Mouse (Mus musculus) retina, postnatal 1 day (tissue): ENCODE results near the gene Bdnf.

ENCODE experiments used
- DNase-seq: peaks from one replicate; pipeline ENCODE4 v3.0.0-alpha.2; 2012

Bdnf gene

DNA sequence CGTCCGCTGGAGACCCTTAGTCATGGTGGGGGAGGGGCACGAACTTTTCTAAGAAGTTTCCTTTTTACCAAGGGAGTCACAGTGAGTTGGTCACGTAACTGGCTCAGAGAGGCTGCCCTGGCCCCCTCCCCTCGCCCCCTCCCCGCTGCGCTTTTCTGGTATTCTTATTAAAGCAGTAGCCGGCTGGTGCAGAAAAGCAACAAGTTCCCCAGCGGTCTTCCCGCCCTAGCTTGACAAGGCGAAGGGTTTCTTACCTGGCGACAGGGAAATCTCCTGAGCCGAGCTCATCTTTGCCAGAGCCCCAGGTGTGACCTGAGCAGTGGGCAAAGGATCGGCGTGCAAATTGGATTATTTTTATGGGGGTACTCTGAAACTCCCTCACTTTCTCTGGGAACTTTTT is at the start of gene Bdnf:
TSS of gene Bdnf (plus strand) at position 169 of the 400 bp plus-strand sequence.
- peak; percentile 9 for DNase-seq

DNA sequence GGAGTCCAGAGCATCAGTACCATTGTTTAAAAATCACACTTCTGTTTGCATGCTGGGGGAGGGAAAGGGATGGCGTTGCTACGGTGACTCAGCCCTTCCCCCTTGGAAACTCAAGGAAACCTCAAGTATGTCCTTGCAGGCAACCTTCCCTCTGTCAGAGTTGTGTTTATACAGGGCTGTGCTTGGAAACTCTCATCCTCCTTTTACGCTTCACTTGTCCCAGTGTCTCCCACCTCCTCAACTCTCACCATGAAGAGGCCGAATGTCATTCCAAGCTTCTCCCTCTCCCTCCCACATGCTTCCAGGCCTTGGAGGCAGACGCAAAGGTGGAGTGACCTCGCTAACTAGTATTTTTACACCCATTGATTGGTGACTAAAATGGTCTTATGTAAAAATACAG is 47.6 kb upstream of the Bdnf start:
- no peak for DNase-seq

DNA sequence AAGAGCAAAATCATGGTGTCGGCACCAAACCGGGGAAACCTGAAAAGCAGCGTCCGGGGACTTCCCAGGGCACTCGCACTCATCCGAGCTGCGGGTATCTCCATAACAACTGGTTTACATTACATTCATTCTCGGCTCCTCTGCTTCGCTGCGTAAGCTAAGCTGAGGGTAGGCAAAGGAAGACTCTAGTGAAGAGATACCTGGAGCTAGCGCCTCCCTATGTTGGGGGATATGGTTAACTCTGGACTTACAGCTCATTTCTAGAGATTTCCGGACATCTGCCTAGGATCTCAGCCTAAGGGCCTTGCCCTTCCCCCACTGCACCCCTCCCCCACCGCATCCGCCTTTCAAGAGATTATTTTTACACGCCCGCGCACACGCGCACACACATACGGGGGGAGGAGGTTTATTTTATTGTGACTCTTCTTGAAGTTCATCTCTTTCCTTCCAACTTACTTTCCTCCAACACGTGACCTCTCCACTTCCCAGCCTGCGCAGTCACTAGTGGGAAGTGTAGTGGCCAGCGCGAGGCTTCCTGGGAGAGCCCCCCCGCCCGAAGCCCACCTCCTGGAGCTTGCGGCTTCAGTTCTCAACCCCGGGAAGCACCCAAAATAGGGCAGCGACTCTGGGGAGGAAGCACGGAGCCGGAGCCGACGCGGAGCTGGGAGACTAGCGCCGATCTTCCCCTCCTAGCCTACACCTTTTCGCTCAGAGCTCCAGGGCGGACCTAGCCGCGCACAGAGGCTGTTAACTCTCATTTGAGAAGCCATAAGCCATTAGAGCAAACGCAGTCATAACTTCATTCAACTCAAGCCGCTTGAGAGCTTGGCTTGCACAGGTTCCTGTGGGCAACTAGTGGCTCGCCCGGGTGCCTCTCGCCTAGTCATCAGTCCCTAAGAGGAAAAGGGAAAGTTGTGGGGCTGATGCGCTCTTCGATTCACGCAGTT is 718 bp upstream of the Bdnf start:
- peak; percentile 52 for DNase-seq

DNA sequence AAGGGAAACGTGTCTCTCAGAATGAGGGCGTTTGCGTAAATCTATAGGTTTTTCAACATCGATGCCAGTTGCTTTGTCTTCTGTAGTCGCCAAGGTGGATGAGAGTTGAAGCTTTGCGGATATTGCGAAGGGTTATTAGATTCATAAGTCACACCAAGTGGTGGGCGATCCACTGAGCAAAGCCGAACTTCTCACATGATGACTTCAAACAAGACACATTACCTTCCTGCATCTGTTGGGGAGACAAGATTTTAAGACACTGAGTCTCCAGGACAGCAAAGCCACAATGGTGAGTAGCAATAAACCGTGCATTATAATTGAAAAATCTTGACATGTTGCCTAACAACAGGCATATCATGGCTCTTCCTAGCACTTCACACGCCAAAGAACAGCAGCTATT is 551 bp downstream of the Bdnf start:
- peak; percentile 24 for DNase-seq

DNA sequence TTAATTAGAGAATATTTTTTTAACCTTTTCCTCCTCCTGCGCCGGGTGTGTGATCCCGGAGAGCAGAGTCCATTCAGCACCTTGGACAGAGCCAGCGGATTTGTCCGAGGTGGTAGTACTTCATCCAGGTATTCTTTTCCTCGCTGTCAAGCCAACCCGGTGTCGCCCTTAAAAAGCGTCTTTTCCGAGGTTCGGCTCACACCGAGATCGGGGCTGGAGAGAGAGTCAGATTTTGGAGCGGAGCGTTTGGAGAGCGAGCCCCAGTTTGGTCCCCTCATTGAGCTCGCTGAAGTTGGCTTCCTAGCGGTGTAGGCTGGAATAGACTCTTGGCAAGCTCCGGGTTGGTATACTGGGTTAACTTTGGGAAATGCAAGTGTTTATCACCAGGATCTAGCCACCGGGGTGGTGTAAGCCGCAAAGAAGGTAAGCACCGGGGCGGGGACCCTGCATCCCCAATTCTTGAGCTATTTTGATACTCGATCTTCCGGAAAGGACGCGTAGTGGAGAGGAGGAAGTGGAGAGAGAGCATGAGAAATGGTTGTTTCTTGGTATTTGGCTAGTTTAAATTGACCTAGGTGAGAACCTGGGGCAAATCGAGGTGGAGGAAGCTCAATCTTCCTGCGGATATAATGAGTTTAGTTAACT is 1.6 kb downstream of the Bdnf start:
- peak; percentile 77 for DNase-seq

DNA sequence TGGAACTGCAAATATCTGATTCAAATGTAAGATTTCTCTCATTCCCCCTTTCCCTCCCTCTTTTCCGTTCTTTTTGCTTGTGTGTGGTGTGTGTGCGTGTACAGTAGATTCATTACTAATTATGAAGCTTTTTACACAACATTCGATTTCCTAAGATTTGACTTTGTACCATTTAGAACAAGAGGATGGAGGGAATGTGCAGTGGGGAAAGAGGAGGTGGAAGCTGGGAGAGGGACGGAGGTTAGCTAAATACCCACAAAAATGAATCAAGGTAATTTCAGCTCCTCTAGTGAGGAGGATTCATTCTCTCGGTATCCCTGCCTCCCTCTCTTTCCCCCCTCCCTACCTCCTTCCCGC is 2.1 kb downstream of the Bdnf start:
- DNase-seq, result no peak

DNA sequence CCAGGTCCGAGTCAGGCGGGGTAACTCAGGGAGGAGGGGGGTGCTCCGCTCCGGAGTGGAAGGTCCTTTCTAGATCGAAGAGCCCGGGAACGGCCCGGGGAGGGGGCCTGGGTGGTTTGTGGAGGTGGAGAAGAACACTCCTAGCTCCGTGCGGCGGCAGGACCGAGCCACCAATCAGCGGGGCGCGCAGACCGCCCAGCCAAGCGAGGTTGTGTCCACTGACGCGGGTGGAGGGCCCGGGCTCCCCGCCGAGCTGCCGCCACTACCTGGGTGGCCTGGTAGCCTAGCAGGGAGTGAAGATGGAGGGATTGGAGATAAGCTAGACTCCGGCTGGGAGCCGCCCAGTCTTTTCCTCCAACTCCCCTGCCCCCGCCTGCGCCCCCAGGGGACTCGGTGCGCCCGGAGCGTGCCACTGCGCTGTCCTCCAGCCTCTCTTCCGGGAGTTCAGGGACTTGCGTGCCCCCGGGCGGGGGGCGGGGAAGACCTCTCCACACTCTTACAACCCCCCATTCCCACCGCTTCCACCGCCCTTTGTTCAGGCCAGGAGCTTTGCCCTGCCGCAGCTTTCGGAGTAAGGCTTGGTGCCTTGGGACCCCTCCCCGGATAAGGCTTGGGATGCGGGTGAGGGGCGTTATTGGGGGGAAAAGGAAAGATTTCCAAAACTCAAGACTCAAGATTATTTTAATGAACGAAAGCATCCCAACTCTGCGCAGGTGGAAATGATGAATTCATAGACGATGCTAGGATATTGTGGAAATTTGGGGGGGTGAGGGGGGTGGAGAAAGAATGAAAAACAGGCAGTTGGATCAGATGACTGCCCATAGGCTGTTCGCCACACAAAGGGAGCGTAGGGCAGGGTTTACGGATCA is 3.0 kb downstream of the Bdnf start:
- peak; percentile 79 for DNase-seq

DNA sequence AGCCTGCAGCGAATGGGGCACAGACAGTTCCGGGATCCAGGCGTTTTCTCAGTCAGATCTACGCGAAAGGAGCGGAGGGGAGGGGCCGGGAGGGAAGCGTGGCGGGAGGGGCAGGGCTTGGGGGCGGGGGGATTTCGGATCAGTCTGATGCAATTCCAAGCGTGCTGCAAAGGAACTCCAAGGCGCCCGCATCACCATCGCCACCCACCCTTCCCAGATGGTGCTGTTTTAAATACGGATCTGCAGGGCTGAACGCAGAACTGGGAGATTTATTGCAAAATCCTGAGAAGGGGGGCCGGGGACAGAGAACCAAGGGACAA is 3.5 kb downstream of the Bdnf start:
- DNase-seq, result peak; percentile 90

DNA sequence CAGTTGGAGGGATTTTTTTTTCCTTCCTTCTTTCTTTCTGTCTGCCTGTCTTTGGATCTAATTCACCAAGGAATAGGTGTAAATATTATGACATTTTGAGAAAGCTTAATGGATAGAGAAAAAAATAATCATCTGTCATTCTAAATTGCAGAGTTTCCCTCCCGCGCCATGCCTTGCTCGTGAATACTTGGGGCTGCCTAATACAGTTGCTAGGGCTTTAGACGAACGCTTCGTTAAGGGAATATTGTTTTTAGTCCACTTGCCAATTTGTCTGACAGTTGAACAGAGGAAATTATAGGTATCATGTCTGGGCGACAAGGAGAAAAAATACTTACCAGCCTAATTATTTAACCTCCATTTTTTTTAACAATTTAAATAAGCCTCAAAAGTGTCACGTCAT is 4.0 kb downstream of the Bdnf start:
- no peak for DNase-seq

DNA sequence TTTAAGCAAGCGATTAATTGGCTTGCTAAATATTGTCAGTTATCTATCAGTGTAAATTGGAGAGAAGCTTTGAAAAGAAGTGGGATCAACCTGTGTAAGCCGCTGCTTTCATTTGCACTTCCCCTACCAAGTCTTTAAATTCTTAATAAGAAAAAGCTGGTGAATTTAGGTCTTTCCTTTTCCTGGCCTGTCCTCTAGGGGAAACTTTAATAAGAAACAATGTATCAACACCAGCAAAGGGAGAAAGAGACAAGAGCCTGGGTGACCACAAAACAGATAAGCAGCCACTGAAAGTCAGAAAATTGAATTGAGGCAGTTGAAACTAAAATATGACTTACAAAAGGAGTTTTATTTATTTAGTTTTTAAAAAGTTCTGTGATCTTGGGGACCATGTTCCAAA is 4.9 kb downstream of the Bdnf start:
- DNase-seq, result no peak

DNA sequence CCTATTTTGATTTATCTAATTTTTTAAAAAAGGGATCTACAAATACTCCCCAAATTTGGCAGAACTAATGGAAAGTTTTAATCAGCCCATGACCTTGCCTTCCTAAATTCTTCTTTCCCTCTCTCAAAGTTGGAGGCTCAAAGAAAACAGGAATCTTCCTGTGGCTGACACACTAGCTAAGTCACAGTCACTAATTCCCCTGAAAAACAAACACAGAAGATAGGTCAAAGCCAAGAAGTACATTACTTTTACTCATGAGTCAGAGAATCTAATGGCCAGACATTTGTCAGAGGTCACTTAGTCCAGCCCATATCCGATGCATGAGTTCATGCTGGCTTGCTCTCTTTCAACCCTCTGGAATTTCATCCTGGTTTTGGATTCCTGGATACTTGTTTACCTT is 6.6 kb downstream of the Bdnf start:
- DNase-seq, result no peak

DNA sequence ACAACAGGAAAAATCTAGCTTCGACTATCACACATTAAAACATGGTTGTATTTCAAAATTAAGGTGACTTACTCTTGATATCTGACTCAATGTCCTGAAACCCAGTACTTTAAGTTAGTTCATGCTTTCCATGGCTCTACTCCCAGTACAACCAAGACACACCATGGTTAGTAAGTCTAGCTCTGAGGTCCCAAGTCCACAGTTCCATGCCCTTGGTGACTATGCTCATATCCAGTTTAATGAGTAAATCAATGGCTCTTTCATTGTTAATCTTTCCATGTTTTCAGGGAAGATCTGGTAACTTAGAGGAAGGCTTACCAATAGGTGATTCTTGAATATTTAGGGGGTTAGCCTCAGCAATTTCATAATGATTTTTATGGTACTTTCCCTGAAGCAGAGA is 14.2 kb downstream of the Bdnf start:
- DNase-seq, result no peak

DNA sequence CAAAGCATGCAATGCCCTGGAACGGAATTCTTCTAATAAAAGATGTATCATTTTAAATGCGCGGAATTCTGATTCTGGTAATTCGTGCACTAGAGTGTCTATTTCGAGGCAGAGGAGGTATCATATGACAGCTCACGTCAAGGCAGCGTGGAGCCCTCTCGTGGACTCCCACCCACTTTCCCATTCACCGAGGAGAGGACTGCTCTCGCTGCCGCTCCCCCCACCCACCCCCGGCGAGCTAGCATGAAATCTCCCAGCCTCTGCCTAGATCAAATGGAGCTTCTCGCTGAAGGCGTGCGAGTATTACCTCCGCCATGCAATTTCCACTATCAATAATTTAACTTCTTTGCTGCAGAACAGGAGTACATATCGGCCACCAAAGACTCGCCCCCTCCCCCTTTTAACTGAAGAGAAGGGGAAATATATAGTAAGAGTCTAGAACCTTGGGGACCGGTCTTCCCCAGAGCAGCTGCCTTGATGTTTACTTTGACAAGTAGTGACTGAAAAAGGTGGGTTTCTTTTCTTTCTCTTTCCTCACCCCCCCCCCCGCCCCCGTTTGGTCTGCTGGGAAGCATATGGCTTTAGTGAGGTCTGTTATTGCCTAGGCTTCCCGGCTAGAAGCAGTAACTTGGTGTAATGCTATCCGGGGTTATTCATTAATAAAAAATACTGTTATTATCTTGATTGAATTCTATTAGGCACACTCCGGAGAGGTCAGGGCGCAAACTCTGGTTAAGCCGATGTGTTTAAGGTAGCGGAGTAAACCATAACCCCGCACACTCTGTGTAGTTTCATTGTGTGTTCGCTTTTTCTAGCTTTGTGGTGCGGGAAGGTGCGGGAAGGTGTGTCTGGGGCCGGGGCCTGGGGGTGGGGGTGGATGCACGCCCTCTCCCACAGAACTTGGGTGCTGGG is 18.0 kb downstream of the Bdnf start:
- DNase-seq, result peak; percentile 63

DNA sequence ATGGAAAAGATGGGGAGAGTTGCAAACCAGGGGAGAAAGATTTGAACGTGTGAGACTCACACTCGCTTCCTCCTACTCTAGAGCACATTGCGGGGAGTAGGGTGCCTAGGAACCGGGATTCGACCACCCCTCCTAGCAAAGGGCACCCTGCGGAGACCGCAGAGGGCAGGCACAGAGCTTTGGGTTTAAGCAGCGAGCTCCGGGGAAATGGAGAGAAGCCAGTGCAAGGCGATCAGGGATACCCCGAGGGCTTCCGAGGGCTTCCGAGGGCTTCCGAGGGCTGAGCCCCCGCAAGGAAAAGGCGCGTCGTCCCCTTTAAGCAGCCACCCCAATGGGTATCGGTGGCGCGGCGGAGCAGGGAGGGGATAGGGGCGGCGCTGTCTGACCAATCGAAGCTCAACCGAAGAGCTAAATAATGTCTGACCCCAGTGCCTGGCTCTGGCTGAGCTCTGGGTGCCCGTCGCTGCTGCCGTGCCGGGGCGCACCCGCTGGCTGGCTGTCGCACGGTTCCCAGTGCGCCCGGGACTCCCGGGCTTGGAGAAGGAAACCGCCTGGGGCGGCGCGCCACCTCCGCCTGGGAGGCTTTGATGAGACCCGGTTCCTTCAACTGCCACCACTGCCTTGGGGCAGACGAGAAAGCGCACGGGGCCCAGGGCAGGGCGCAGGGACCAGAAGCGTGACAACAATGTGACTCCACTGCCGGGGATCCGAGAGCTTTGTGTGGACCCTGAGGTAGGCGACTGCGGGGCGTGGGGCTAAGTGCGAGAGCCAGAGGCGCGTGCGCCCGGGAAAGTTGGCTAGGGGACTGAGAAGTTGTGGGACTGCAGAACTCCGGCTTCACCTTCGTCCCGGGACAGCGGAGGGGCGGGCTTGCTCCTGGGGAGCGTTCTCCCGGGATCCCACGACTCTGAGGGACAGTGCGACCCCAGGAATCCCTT is 18.9 kb downstream of the Bdnf start:
- DNase-seq, result peak; percentile 84

DNA sequence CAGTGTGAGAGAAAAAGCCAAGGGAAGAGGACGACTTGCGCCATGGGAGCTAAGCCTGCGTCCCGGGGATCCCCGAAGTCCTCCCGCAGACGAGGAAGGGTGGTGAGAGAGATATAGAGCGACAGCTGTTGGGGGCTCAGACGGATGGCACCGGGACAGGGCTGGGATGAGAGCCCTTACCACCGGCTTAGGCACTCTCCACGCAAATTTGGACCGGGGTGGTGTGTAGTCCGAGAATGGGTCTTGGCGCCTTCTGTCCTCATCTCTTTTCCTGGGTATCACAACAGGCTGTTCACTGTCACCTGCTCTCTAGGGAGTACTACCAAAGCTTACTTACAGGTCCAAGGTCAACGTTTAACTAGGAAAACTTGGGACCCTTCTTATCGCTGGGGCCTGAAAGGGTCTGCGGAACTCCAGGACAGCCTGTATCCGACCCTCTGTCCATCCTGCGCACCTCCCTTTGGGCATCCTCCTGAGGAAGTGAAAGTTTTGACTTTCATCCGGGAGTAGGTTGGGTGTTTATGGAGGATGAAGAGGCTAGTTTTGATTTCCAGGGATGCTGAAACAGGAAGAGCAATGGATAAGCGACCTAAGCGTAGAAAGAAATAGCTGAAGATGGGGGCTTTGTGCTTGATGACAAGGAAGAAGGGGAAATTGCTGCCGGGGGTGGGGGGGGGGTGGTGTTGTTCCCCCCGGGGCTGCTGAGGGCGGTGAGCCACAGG is 19.8 kb downstream of the Bdnf start:
- peak; percentile 53 for DNase-seq

DNA sequence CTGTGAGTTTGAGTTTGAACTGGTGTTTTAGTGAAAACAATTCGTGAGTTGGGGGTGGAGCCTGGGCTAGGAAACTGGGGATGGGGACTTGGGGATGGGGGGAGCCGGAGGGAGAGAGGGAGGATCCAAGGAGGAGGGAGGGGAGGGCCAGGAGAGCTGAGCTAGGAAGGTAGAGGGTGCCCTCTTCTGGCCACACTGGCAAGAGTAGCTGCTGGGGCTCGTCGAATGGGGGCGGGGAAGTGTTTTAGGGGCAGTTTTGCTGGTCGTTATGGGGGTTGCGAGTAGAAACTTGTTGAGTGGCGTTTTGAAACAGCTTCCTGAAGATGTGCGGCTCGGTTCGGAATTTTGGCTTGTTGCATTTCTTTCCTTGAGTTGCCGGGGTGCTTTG is 20.3 kb downstream of the Bdnf start:
- DNase-seq, result peak; percentile 91

DNA sequence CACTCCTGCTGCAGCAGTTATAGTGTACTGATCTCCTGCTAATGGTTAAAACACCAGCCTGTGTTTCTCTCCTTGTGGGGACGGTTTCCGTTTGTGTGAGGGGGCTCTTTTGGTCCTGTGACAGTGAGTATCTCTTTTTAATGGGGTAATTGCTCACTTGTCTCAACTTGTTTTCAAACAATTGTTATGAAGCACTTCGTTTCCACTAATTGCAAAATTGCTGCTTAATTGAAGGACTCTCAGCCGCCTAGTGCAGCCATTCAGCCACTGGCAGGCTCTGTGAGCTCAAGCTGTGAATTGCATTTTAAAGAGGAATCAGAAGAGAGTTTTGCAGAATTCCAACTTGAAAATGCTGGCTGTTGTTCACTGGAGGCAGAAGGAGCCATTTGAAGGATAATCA is 22.7 kb downstream of the Bdnf start:
- peak; percentile 88 for DNase-seq

DNA sequence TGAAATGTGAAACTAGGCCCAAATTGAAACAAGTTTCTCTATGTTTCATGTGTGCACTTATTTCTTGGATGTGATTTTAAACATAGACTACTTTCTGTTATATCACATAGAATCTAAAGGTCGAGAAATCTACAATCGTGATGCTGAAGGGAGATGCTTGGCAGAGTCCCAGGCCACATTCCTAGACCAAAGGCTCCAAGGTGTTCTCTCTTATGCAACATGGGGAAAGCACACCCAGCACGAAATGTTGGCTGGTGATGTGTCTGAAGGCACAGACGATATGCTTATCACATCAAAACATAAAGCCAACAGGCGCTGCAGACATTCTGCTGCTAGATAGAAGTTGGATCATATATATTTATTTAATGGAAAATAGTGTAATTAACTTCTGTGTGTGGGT is 25.8 kb downstream of the Bdnf start:
- no peak for DNase-seq

DNA sequence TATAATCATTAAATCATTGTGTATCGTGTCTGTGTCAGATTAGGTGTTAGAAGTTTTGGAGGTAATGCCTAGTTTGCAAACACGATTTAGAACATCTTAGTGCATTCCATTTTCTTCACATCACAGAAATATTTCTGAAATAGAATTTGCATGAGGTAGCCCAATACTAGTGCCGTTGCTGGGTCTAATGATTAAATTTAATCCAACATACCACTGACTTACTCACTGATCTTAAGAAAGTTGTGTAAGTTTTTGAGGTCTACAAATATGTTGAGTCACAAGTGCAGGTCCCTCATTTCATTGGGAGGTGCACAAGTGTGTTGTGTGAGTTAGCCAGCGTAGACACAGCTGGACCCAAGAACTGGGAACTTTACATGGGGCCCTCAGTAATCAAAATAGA is 29.1 kb downstream of the Bdnf start:
- no peak for DNase-seq

DNA sequence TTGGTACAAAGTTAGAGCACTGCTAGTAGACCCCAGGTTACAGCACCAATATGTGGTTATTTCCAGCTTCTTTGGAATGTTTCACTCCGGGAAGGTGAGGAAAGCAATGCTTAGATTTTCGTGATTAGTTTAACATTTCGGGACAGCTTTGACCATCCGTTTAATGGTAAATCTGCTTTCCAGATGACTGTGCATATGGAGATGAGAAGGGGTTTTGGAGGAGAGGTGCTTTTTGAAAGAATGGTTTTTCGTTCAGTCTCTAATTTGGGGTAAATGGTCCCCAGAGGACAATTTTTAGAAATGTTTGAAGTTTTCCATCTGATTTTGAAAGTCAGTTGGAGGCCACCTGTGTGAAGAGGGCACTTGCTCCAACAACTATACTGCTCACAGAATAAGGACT is 29.6 kb downstream of the Bdnf start:
- DNase-seq, result no peak

DNA sequence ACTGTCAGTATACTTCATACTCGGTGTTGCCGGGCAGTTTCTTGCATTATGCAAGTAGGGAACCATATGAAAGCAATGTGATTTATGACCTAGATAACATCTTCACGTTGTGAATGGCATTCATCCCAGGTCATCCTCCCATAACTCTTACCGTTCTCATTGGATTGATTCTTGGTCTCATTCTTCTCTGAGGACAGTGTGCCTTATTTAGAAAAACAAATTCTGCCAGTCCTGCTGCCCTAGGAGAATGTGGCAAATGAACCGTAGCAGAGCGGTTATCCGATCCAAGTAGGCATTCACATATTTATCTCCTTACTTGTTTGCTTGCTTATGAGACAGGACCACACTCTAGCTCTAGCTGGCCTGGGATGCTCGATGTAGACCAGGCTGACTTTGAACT is 32.0 kb downstream of the Bdnf start:
- no peak for DNase-seq
